Comparison of ENCODE assay signal across 26 mouse cellular contexts in the genomic region with DNA sequence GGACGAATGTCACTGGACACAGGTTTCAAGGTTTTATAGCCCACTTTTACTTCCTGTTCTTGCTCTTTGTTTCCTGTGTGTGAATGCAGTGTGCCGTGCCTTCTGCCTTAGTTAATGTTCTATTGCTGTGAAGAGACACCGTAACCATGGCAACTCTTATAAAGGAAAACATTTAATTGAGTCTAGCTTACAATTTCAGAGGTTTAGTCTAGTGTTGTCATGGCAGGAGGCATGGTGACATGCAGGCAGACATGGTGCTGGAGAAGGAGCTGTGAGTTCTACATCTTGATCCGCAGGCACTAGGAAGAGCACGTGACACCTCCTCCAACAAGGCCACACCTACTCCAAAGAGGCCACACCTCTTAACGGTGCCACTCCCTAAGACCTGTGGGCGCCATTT. TPM values are rescaled to one million over a fixed set of nuclear protein-coding genes. Genes with fewer than 3 reads are reported as not detected.
DNase-seq lines count a peak whose midpoint lies in the region; ATAC-seq and TF ChIP-seq lines count a peak whose summit lies in the region.
"Had no signal": no experiment of that assay in that cellular context is flagged by ENCODE, and none has a peak within 500 bp of the region (broad histone marks: within the 10 kb centered on the region; RNA-seq: fewer than 3 reads in every experiment).

No protein-coding gene starts in this region.

- H3K4me2 ChIP-seq in hindbrain, postnatal 0 days (ENCODE audit: low read depth, low read length): no peak overlapping the region
- no peak overlapping the region for H3K4me2 ChIP-seq in hindbrain, embryonic 14.5 days (replicated peaks)
- no peak overlapping the region for H3K4me2 ChIP-seq in forebrain, postnatal 0 days (ENCODE audit: low read depth)
- H3K4me2 ChIP-seq: liver, embryonic 13.5 days; lung, embryonic 14.5 days; neural tube, embryonic 13.5 days had no signal

- no peaks in the 10 kb centered on the region for H3K4me1 ChIP-seq in hindbrain, postnatal 0 days (ENCODE audit: insufficient read depth, low read length)
- no peaks in the 10 kb centered on the region for H3K4me1 ChIP-seq in hindbrain, embryonic 14.5 days (replicated peaks; ENCODE audit: control insufficient read depth, insufficient read depth, low read length)
- H3K4me1 ChIP-seq in forebrain, postnatal 0 days (ENCODE audit: insufficient read depth): no peaks in the 10 kb centered on the region
- H3K4me1 ChIP-seq: heart, embryonic 10.5 days; liver, embryonic 13.5 days; megakaryocyte, embryonic 14.5 days; neural tube, embryonic 13.5 days had no signal

- no peak overlapping the region for H3K27ac ChIP-seq in hindbrain, postnatal 0 days
- H3K27ac ChIP-seq in hindbrain, embryonic 14.5 days: no peak overlapping the region
- no peak overlapping the region for H3K27ac ChIP-seq in forebrain, postnatal 0 days (ENCODE audit: low read depth, low read length)
- H3K27ac ChIP-seq: gastrocnemius, adult 2 months; heart, embryonic 10.5 days; left cerebral cortex, adult 2 months; liver, embryonic 13.5 days; neural tube, embryonic 13.5 days; stomach, postnatal 0 days had no signal

- DNase-seq in hindbrain, postnatal 0 days (ENCODE audit: low spot score): peak; percentile 19
- DNase-seq in hindbrain, embryonic 14.5 days (ENCODE audit: low spot score): no peak
- DNase-seq in ES-CJ7 (ENCODE audit: low read depth, low spot score) (peak; percentile 32), R1 (ENCODE audit: low read depth, low spot score) (peak; percentile 72), MN1 (ENCODE audit: low spot score) (no peak)
- peak; percentile 31 for DNase-seq in forebrain, postnatal 0 days
- no peak for DNase-seq in retina, postnatal 1 day
- no peak for DNase-seq in thymus, postnatal 10 days (ENCODE audit: low spot score in 2 of 2)
- DNase-seq: adrenal gland, postnatal 25 days; cerebellum, adult 11-12 months; cerebellum, postnatal 14 days; gastrocnemius, adult 2 months; heart, postnatal 4 days; kidney, adult 18-20 months; kidney, postnatal 4 days; layer of hippocampus, adult 9-11 months; liver, embryonic 13.5 days; lung, embryonic 14.5 days; lung, postnatal 36 days; thymus, postnatal 25 days had no signal

- peak; percentile 63; the same call in 1 of the 2 replicates for ATAC-seq in hindbrain, postnatal 0 days
- ATAC-seq in hindbrain, embryonic 14.5 days (ENCODE audit: low FRiP score): no peak
- ATAC-seq in forebrain, postnatal 0 days: peak; percentile 93
- ATAC-seq: inflammation-experienced regulatory T-cells, adult 6 months had no signal

- H3K9me3 ChIP-seq in hindbrain, postnatal 0 days (ENCODE audit: low read length): no peaks in the 10 kb centered on the region
- no peaks in the 10 kb centered on the region for H3K9me3 ChIP-seq in hindbrain, embryonic 14.5 days (ENCODE audit: control insufficient read depth, low read length)
- no peaks in the 10 kb centered on the region for H3K9me3 ChIP-seq in forebrain, postnatal 0 days (ENCODE audit: low read length)
- H3K9me3 ChIP-seq: heart, embryonic 10.5 days; liver, embryonic 13.5 days had no signal

- no peaks in the 10 kb centered on the region for H3K36me3 ChIP-seq in hindbrain, postnatal 0 days (ENCODE audit: insufficient read depth, low read length)
- H3K36me3 ChIP-seq in hindbrain, embryonic 14.5 days (replicated peaks; ENCODE audit: control insufficient read depth, insufficient read depth): no peaks in the 10 kb centered on the region
- no peaks in the 10 kb centered on the region for H3K36me3 ChIP-seq in forebrain, postnatal 0 days (ENCODE audit: insufficient read depth)
- H3K36me3 ChIP-seq: heart, embryonic 10.5 days; liver, embryonic 13.5 days; neural tube, embryonic 13.5 days had no signal

- WGBS in hindbrain, postnatal 0 days: 71% methylated on average over 7 of the region's 7 CpGs
- 76% methylated on average over 7 of the region's 7 CpGs for WGBS in hindbrain, embryonic 14.5 days
- 65% methylated on average over 7 of the region's 7 CpGs for WGBS in forebrain, postnatal 0 days

- TF ChIP-seq CTCF in hindbrain, postnatal 0 days (IDR thresholded peaks at IDR 0.05; ENCODE audit: low read depth): no peak
- TF ChIP-seq CTCF in forebrain, postnatal 0 days (IDR thresholded peaks at IDR 0.05; ENCODE audit: low read depth): no peak

- H3K4me3 ChIP-seq in hindbrain, postnatal 0 days (ENCODE audit: low read length): no peak overlapping the region
- no peak overlapping the region for H3K4me3 ChIP-seq in hindbrain, embryonic 14.5 days (replicated peaks; ENCODE audit: low read length)
- H3K4me3 ChIP-seq in forebrain, postnatal 0 days (ENCODE audit: low read depth, low read length): no peak overlapping the region
- H3K4me3 ChIP-seq: gastrocnemius, adult 2 months; heart, embryonic 10.5 days; left cerebral cortex, adult 2 months; liver, embryonic 13.5 days; megakaryocyte, embryonic 14.5 days; neural tube, embryonic 13.5 days had no signal

- no peaks in the 10 kb centered on the region for H3K27me3 ChIP-seq in hindbrain, postnatal 0 days (ENCODE audit: insufficient read depth, low read length)
- H3K27me3 ChIP-seq in hindbrain, embryonic 14.5 days (ENCODE audit: control insufficient read depth, insufficient read depth, low read length): no peaks in the 10 kb centered on the region
- no peaks in the 10 kb centered on the region for H3K27me3 ChIP-seq in forebrain, postnatal 0 days (ENCODE audit: insufficient read depth, low read length)
- H3K27me3 ChIP-seq: liver, embryonic 13.5 days; megakaryocyte, embryonic 14.5 days; neural tube, embryonic 13.5 days had no signal

- H3K9ac ChIP-seq in hindbrain, postnatal 0 days (replicated peaks; ENCODE audit: low read length): no peak overlapping the region
- H3K9ac ChIP-seq in hindbrain, embryonic 14.5 days: no peak overlapping the region
- H3K9ac ChIP-seq in forebrain, postnatal 0 days: no peak overlapping the region
- H3K9ac ChIP-seq: liver, embryonic 13.5 days; lung, embryonic 14.5 days; neural tube, embryonic 13.5 days had no signal

RNA-seq across cellular contexts. Expression of a gene that starts 48.0 kb away (rescaled TPM):
- total RNA-seq in hindbrain, postnatal 0 days (2014; rRNA removed): 8.5 and 11.0 TPM in 2 replicates
- polyA plus RNA-seq in hindbrain, postnatal 0 days (2015; fragmentation: Nextera tagmentation; extraction: Ambion mirVana): 30.5 and 32.2 TPM in 2 replicates
- polyA plus RNA-seq in hindbrain, embryonic 14.5 days (2014; fragmentation: Nextera tagmentation; extraction: Ambion mirVana): 38.0 and 38.5 TPM in 2 replicates
- total RNA-seq in forebrain, postnatal 0 days (2014; rRNA removed): 13.4 and 18.6 TPM in 2 replicates
- 29.1 and 29.7 TPM in 2 replicates for polyA plus RNA-seq in forebrain, postnatal 0 days (2015; fragmentation: Nextera tagmentation; extraction: Ambion mirVana)

RNA-seq across cellular contexts. Expression of a gene that starts 48.2 kb away (rescaled TPM):
- 37.0 and 40.4 TPM in 2 replicates for total RNA-seq in hindbrain, postnatal 0 days (2014; rRNA removed)
- polyA plus RNA-seq in hindbrain, postnatal 0 days (2015; fragmentation: Nextera tagmentation; extraction: Ambion mirVana): 25.3 and 26.3 TPM in 2 replicates
- polyA plus RNA-seq in hindbrain, embryonic 14.5 days (2014; fragmentation: Nextera tagmentation; extraction: Ambion mirVana): 40.1 and 49.3 TPM in 2 replicates
- total RNA-seq in forebrain, postnatal 0 days (2014; rRNA removed): 43.9 and 48.7 TPM in 2 replicates
- 20.9 and 26.0 TPM in 2 replicates for polyA plus RNA-seq in forebrain, postnatal 0 days (2015; fragmentation: Nextera tagmentation; extraction: Ambion mirVana)

Comparison
In these comparisons a context has a peak if more than half of its experiments do, and no peak if none do; other contexts are left out.
1. DNase-seq: peak in hindbrain, postnatal 0 days (single experiment), ES-CJ7 (single experiment), R1 (single experiment) and forebrain, postnatal 0 days (single experiment); none in hindbrain, embryonic 14.5 days (single experiment), retina, postnatal 1 day (single experiment), thymus, postnatal 10 days (0 of 2) and MN1 (single experiment).